Mouse (Mus musculus): ENCODE data around the gene 4930453N24Rik. TPM values are rescaled to one million over a fixed set of nuclear protein-coding genes. Genes with fewer than 3 reads are reported as not detected.
A peak's percentile ranks its signal among the peaks of the same experiment; 100 is the strongest.

The 4930453N24Rik gene
- 19.0 and 21.1 TPM in 2 replicates for polyA plus RNA-seq (2015; fragmentation: Nextera tagmentation; extraction: Ambion mirVana)

DNA sequence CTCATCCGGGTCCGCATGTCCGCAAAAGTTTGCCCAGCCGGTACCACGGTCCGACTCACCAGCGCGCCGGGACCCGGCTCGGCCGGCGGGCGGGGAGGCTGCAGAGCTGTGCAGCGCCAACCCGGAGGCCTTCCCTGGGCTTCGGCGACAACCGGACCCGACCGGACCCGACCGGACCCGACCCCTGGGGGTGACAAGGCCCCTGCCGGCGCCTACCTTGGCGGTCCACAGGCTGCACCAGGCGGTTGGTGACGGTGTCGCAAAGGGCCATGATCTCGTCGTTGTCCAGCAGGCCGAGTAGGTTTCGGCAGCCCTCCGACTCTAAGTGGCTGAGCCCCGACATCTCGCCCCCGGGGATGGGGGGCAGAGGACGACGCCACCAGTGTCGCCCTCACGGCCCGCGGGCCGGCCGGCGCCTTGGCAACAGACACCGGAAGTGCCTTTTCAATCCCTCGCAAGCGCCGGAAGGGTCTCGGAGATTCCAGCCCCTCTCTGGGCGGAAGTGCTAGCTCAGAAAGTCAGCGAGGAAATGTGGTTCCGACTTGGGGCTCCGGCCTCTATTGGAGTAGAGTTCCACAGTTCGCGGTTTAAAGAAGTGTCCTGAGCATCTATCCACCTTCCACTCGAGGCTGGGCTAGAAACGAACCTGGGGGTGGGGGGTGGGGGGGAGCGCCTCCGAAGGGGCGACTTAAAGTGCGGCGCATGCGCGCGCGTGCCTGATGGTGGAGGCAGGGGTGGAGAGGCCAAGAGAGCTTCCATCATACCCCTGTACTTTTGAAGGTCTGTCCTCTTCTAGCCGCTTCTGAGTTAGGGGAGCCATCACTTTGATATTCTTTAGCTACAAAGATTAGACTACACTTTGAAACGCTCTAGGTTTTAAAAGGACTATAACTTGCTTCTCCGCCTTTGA lies at the start of gene 4930453N24Rik:
4930453N24Rik (minus strand) TSS at position 641 of the 910 bp plus-strand sequence.
- H3K9me3 ChIP-seq, result no peaks in the 10 kb centered on the region
- H3K4me3 ChIP-seq (replicated peaks), result peak within 1 kb of the TSS; percentile 88
- H3K4me2 ChIP-seq, result peak within 1 kb of the TSS; percentile 48
- 2% methylated on average over 72 of the region's 72 CpGs for WGBS
- peak; percentile 90 for ATAC-seq (ENCODE audit: insufficient read depth, low FRiP score, low read depth)
- H3K27ac ChIP-seq, result peak within 1 kb of the TSS; percentile 89
- peak within 1 kb of the TSS; percentile 72 for H3K9ac ChIP-seq
- no peaks in the 10 kb centered on the region for H3K27me3 ChIP-seq (replicated peaks)
- H3K36me3 ChIP-seq, result no peaks in the 10 kb centered on the region
- no peaks in the 10 kb centered on the region for H3K4me1 ChIP-seq

DNA sequence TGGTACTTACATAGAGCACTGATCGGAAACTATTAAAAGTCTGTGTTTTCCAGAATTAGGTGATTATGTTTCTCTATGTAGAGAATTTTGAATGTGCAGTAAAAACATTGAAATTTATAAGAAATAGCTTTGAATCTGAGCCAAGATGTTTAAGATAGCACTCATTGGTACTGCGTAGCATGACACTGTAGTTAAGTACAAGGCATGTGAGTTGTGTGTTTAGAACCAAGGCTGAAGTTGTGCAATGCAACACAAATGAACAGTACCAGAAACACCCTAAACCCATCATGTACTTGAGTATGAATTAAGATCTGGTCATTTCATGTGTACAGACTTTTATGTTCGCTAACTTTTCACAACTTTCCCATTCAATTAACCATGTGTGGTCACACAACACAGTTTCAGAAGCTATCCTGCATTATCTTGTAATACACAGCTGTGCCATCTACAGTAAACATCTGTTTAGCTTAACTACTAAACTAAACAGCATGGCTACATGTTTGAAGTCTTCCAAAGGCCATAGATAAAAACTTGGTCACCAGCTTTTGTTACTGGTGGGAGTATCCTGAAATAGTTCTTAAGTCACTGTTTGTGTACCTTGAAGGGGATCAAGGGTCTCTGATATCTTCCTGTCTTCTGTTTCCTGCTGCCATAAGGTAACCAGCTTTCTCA lies 46.3 kb upstream of the 4930453N24Rik start:
- H3K4me2 ChIP-seq, result no peak overlapping the region
- H3K36me3 ChIP-seq, result peaks cover 10% of the 10 kb centered on the region
- H3K4me1 ChIP-seq, result no peaks in the 10 kb centered on the region
- no peak for ATAC-seq (ENCODE audit: insufficient read depth, low FRiP score, low read depth)
- WGBS, result 93% methylated on average over 3 of the region's 3 CpGs
- no peaks in the 10 kb centered on the region for H3K9me3 ChIP-seq
- H3K27ac ChIP-seq, result no peak overlapping the region
- H3K4me3 ChIP-seq (replicated peaks), result no peak overlapping the region
- no peaks in the 10 kb centered on the region for H3K27me3 ChIP-seq (replicated peaks)
- H3K9ac ChIP-seq, result no peak overlapping the region

DNA sequence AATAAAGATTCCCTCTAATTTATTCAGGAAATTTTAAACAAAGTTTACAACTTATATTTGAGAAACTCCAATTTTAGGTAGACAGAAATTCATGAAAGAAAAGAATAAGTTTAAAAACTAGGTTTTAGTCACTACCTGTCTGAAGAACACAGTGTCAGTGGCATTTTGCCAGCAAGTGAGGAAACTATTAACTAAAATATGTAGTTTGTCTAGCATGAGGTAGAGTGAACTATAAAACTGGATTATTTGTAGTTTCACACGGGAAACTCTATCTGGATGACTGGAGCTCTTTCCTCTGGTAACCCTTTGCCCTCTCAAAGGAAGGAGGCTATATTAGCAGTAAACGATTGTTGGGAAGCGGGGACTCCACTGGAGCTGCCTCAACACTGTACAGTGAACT lies 32.1 kb upstream of the 4930453N24Rik start:
- Histone ChIP-seq H3K27me3 (replicated peaks) (no peaks in the 10 kb centered on the region), H3K4me3 (replicated peaks) (no peak overlapping the region), H3K4me2 (no peak overlapping the region), H3K36me3 (no peaks in the 10 kb centered on the region), H3K9me3 (no peaks in the 10 kb centered on the region), H3K9ac (no peak overlapping the region), H3K4me1 (no peaks in the 10 kb centered on the region), H3K27ac (no peak overlapping the region)
- no peak for ATAC-seq (ENCODE audit: insufficient read depth, low FRiP score, low read depth)
- 63% methylated on average over 3 of the region's 3 CpGs for WGBS

DNA sequence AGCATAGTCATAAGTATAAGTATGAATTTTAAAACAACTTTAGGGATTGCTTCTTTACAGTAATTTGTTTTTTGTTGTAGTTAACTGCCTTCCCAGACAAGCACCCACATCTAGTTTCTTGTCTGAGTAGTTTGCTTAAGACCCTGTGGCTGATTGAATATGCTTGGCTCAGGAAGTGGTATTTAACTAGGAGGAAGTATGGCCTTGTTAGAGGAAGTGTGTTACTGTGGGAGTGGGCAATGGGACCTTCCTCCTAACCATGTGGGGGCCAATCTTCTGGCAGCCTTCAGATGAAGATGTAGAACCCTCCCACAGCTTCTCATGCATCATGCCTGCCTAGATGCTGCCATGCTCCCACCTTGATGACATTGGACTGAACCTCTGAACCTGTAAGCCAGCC lies 30.7 kb upstream of the 4930453N24Rik start:
- Histone ChIP-seq H3K36me3 (no peaks in the 10 kb centered on the region), H3K9ac (no peak overlapping the region)
- no peak for ATAC-seq (ENCODE audit: insufficient read depth, low FRiP score, low read depth)

DNA sequence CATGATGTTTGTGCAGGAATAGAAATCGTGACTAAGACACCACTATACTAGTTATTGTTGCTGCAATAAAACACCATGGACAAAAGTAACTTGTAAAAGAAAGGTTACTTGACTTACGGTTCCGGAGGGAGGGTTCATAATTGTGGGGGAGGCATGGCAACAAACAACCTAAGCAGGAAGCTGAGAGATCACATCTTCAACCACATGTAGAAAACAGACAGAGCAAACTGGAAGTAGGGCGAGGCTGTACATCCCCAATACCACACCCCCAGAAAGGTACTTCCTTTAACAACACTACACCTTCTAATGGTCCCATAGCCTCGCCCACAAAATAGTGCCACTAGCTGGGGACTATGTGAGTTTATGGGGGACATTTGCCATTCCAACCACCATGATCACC lies 29.4 kb upstream of the 4930453N24Rik start:
- Histone ChIP-seq H3K36me3 (no peaks in the 10 kb centered on the region), H3K4me2 (no peak overlapping the region), H3K9me3 (no peaks in the 10 kb centered on the region), H3K4me3 (replicated peaks) (no peak overlapping the region), H3K27me3 (replicated peaks) (no peaks in the 10 kb centered on the region), H3K4me1 (no peaks in the 10 kb centered on the region), H3K27ac (no peak overlapping the region), H3K9ac (no peak overlapping the region)
- 85% methylated on average over 5 of the region's 5 CpGs for WGBS
- ATAC-seq (ENCODE audit: insufficient read depth, low FRiP score, low read depth), result no peak

More for the DNA sequence above, 30.7 kb upstream of the 4930453N24Rik start:
- no peaks in the 10 kb centered on the region for H3K4me1 ChIP-seq
- no peaks in the 10 kb centered on the region for H3K9me3 ChIP-seq
- H3K4me3 ChIP-seq (replicated peaks), result no peak overlapping the region
- H3K4me2 ChIP-seq, result no peak overlapping the region
- no peaks in the 10 kb centered on the region for H3K27me3 ChIP-seq (replicated peaks)
- H3K27ac ChIP-seq, result no peak overlapping the region

DNA sequence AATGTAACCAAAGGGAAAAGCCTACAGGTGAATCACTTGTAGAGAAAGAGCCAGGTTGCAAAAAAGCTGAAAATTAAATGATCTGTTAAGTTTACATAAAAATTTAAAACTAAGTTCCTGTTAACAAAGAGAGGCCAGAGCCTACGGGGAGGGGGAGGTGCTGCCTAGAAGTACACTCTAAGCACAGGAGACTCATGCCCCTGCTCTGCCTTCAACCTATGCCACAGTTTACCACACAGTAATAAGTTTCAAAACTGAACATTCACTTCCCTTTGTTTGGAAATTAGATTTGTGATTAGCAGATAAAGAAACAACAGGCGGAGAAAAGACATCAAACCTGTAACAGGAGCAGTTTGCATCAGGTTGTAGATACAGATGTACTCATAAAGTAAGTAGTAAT lies 23.8 kb upstream of the 4930453N24Rik start:
- no peak overlapping the region for H3K4me2 ChIP-seq
- H3K27ac ChIP-seq, result no peak overlapping the region
- no peak overlapping the region for H3K9ac ChIP-seq
- H3K4me1 ChIP-seq, result no peaks in the 10 kb centered on the region
- H3K4me3 ChIP-seq (replicated peaks), result no peak overlapping the region
- no peaks in the 10 kb centered on the region for H3K9me3 ChIP-seq
- 70% methylated on average over 2 of the region's 2 CpGs for WGBS
- H3K36me3 ChIP-seq, result no peaks in the 10 kb centered on the region
- ATAC-seq (ENCODE audit: insufficient read depth, low FRiP score, low read depth), result no peak
- H3K27me3 ChIP-seq (replicated peaks), result no peaks in the 10 kb centered on the region

DNA sequence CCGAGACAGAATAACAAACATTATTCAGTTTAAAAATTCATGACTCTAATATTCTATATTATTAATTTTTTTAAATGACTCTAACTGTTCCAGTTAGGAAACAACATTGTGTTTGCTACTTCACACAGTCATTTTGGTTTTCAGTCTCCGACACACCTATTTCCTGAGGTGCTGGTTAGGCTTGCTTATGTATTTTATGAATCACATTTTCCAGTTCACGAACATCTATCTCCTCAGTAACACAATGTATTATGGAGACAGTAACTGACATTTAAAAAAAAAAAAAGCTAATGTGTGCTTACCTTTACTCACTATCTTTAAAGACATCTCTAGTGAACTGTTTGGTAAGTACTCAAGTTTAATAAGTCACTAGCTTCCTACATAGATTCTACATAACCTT lies 18.7 kb upstream of the 4930453N24Rik start:
- H3K4me1 ChIP-seq, result no peaks in the 10 kb centered on the region
- H3K4me3 ChIP-seq (replicated peaks), result no peak overlapping the region
- no peak overlapping the region for H3K9ac ChIP-seq
- no peaks in the 10 kb centered on the region for H3K27me3 ChIP-seq (replicated peaks)
- WGBS, result 91% methylated on average over 3 of the region's 3 CpGs
- no peak overlapping the region for H3K4me2 ChIP-seq
- H3K27ac ChIP-seq, result no peak overlapping the region
- H3K36me3 ChIP-seq, result 0 out of 2 replicates have a peak, but pooled peaks cover 5% of the 10 kb centered on the region
- H3K9me3 ChIP-seq, result no peaks in the 10 kb centered on the region
- ATAC-seq (ENCODE audit: insufficient read depth, low FRiP score, low read depth), result no peak

DNA sequence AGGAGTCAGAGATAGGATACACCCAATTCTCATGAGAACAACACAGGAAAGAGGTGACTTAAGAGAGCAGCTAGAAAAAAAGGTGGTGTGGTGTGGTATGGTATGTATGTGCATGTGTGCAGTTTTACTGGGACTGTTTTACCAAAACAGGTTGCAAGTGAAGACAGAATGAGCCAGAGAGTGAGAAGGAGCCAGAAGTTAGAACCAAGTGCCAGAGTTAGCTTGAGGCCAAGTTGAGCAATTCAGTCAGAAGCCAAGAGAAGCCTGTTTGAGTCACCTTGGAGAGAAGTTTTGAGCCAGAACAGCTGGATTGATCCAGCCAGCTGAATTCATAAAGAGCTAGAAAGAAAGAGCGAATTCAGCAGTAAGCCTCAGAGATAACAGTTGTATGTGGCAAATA lies 4.6 kb upstream of the 4930453N24Rik start:
- Histone ChIP-seq H3K4me1 (no peaks in the 10 kb centered on the region), H3K4me3 (replicated peaks) (no peak overlapping the region), H3K27me3 (replicated peaks) (no peaks in the 10 kb centered on the region), H3K9me3 (no peaks in the 10 kb centered on the region), H3K27ac (no peak overlapping the region), H3K4me2 (no peak overlapping the region), H3K36me3 (no peaks in the 10 kb centered on the region), H3K9ac (no peak overlapping the region)
- no peak for ATAC-seq (ENCODE audit: insufficient read depth, low FRiP score, low read depth)
- WGBS, result 84% methylated on average over 1 of the region's 1 CpGs

DNA sequence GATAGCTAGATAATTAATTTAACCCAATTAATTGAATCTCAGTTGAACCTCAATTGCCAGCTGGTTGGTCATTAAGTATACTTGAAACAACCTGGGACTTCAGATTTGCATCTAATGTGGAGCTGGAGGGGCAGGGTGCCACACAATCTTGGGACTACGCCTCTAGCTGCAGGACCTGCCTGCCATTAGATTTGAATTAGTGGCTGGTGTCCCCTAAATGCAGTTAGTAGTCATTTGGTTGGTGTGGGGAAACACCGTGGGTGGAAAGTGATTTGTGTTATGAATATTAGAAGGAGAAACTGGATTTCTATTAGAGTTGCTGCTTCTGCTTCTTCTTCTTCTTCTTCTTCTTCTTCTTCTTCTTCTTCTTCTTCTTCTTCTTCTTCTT lies 464 bp upstream of the 4930453N24Rik start:
- Histone ChIP-seq H3K4me1 (no peaks in the 10 kb centered on the region), H3K27ac (no peak overlapping the region), H3K9ac (no peak overlapping the region), H3K4me3 (replicated peaks) (peak overlapping the region; percentile 88), H3K4me2 (peak overlapping the region; percentile 48), H3K9me3 (no peaks in the 10 kb centered on the region), H3K27me3 (replicated peaks) (no peaks in the 10 kb centered on the region), H3K36me3 (no peaks in the 10 kb centered on the region)
- ATAC-seq (ENCODE audit: insufficient read depth, low FRiP score, low read depth), result no peak
- WGBS, result 88% methylated on average over 2 of the region's 2 CpGs

DNA sequence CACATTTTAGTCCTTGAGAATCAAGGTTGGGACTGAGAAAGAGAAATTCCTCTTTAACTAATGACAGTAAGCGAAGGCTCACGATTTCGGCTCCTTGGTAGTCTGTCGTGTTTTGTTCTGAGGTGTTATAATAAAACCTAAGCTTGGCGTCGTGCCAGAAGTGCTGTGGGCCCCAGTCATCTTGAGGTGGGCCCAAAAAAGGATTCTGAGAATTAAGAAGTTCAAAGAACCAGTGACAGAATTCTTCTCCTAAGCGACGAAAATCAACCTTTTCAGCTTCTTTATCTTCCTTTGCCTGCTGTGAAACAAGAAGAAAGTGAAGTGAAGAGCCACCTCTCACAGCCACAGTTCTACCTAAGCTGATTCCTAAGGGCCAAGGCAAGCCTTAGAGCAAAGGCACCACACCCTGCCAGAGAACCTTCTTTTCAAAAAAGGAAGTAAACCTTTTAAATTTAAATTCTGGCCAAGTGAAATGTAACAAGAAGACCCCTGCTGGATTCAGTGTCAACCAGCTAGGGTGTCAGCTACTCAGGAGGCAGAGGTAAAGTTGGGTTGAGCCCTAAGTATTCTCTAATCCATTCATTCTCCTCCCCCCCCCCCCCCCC lies 4.2 kb downstream of the 4930453N24Rik start:
- no peak for ATAC-seq (ENCODE audit: insufficient read depth, low FRiP score, low read depth)
- Histone ChIP-seq H3K4me3 (replicated peaks) (no peak overlapping the region), H3K9ac (no peak overlapping the region), H3K9me3 (0 out of 2 replicates have a peak, but pooled peaks cover 5% of the 10 kb centered on the region), H3K4me2 (no peak overlapping the region), H3K27me3 (replicated peaks) (no peaks in the 10 kb centered on the region), H3K36me3 (peaks cover 16% of the 10 kb centered on the region), H3K4me1 (no peaks in the 10 kb centered on the region), H3K27ac (no peak overlapping the region)
- WGBS, result 86% methylated on average over 8 of the region's 8 CpGs

DNA sequence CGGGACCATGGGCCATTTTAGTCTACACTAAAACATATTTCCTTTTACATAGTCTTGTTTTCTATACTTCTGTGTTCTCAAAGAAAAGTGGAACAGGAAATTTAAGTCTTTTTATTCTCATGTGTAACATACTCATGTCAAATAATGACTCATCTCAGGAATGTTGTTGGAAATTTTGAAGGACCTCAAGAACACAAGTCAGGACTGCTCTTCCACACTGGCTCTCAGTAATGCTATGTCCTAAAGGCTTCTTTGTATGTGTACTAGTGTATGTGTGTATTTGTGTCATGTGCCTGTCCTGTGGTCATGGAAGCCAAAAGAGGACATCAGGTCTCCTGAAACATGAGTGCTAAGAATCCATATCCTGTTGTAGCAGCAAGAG lies 11.7 kb downstream of the 4930453N24Rik start:
- Histone ChIP-seq H3K9me3 (0 out of 2 replicates have a peak, but pooled peaks cover 5% of the 10 kb centered on the region), H3K4me1 (no peaks in the 10 kb centered on the region), H3K4me2 (no peak overlapping the region), H3K36me3 (peaks cover 16% of the 10 kb centered on the region), H3K27me3 (replicated peaks) (no peaks in the 10 kb centered on the region), H3K4me3 (replicated peaks) (no peak overlapping the region), H3K9ac (no peak overlapping the region), H3K27ac (no peak overlapping the region)
- ATAC-seq (ENCODE audit: insufficient read depth, low FRiP score, low read depth), result no peak
- 65% methylated on average over 1 of the region's 1 CpGs for WGBS
